Mouse (Mus musculus): ENCODE results near the gene Nek2.

Gene Nek2

DNA sequence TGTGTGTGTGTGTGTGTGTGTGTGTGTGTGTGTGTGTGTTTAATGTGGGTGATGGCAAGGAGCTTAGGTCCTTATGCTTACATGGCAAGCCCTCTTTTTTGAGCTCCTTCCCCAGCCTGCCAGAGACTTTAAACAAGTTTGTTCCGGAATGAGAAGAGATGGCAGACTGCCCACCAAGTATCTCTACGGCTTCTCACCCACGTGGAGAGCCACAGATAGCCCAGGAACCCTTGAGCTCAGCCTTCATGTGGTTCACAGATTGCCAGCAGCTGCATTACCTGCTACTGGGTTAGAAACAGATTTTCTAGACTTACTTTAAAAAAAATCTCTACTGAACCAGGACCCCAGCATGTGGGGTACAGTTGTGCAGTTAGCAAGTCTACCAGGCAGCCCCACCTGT is 38.6 kb downstream of the Nek2 start:
- DNase-seq (ENCODE audit: low spot score): no peak

DNA sequence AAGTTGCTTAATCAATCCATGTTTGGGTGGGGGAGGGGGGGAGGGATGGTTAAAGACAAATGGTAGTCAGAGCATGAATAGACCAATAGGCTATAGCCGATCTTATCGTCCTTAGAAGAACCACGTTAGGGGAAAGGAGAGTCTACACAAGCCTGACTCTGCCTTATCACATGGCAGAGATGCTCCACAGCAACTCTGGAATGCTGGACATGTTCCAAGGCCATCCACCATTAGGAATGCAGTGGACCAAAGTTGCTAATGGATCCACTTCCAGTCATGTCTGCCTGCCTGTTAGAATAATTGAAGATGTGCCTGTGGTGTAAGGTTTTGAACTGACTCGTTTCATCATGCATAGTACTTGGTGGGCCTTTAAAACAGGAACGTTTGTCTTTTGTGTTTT is 40.0 kb downstream of the Nek2 start:
- DNase-seq (ENCODE audit: low spot score): no peak

GRCm38 (mm10) chr1:191863833-191864550 is 42.7 kb downstream of the Nek2 start:
- DNase-seq (ENCODE audit: low spot score): no peak

DNA sequence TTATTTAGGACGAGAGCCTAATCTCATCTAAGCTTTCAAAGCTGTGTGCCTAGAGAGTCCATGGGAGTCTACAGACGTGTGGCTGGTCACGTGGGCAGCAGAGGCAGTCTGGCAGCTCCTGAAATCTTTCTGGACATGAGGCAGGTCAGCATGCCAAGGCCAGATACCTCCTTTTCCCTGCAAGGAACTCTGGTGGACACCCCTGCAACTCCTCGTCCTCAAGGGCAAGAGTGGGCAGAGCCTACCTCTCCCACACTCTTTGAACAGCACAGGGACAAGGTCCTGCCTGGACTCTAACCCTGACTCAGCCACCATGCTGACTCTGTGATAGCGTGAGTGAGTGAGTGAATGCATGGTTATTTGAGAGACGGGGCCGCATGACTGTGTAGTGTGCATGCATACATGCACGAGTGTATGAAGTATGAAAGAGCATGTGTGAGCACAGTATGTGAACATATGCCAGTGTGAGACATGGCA is 43.3 kb downstream of the Nek2 start:
- DNase-seq (ENCODE audit: low spot score): no peak

DNA sequence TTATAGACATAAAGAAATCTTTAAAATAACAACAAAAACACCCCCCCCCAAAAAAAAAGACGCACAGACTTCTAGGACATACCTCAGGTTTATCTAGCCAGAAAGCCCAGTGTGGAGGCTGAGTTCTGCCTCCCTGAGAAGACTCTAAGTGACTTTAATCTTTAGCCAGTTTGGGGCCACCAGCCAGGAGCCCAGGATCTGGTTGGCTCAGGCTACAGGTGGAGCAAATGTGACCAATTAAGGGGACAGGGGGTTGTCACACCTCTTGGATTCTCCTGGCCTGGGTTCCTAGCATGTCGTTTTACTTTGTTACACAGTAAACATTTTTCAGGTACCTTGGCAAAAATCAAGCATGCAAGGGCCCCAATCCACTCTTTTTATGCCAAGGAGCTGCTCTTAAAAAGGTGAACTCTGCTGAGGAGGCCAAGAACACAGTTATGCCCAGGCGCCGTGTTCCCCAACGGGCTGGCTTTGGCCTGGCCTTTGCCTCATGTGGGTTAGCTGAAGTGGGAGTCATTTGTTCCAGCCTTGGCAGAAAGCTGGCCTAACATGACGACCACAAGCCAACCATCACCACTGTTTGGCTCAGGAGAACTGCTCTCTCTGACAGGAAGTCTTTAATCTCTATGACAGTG is 50.9 kb downstream of the Nek2 start:
- no peak for DNase-seq (ENCODE audit: low spot score)

DNA sequence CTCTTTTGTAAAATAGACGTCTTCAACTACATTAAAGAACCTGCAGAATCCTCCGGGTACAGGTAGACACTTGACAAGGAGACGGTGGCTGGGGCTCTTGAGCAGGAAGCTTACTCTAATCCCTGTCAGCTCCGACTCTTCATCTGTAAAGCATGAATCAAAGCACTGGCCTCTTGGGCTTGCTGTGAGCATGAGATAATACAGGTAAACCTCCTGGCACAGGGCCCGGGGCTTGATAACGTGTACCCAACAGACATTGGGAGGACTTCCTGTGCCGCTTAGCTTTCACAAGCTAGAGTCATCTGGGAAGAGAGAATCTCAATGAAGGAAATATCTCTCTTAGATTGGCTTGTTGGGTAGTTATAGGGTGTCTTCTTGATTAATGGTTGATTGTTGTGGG is 53.8 kb downstream of the Nek2 start:
- DNase-seq (ENCODE audit: low spot score): no peak

DNA sequence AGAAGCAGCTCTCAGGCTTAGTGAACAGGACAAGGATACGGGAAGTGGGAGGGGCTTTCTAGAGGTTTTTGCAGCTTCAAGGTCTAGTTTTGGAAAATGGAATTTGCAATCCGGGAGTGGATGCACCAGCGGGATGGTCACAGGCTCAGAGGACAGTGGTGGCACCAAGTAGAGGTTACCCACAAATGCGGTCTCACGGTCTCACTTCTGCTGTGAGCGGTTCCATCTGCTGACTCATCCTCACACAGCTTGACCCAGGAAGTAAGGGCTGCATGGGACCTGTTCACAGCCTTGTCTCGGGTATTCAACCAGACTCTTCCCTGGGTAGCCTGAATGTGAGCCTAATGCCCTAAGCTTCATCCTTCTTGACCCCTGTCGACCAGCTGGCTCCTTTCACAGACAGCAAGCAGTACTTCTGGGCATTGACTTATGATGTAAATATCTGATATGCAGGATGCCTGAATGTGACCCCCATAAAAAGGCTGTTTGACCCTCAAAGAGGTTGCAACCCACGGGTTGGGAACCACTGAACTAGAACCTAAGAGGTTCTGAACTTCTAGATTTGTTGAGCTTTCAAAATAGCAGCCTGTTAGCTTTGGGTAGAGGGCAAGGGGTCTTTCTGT is 54.5 kb downstream of the Nek2 start:
- no peak for DNase-seq (ENCODE audit: low spot score)

- DNase-seq (ENCODE audit: low spot score): no peak
Observed at GRCm38 (mm10) chr1:191877681-191878080, 56.4 kb downstream of the Nek2 start.

- no peak for DNase-seq (ENCODE audit: low spot score)
Observed at GRCm38 (mm10) chr1:191878518-191878921, 57.3 kb downstream of the Nek2 start.

DNA sequence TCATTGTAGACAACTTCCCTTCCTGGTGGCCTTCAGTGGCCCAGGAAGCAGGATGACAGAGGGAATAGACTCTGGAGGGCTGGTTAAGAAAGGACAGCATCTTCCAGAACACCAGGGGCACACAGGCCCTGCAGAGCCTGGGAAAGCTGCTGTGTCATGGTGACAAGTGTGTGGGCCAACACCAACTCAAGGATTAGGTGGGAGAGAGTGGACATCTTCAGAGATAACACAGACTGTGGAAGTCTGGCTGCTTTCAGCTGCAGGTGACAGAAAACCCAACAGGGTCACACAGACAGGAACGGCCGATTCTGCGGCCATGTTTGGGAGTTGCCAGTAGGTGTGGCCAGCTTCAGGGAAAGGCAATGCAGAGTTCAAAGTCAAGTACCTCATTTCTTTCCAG is 59.0 kb downstream of the Nek2 start:
- no peak for DNase-seq (ENCODE audit: low spot score)

- no peak for DNase-seq (ENCODE audit: low spot score)
Observed at GRCm38 (mm10) chr1:191880921-191881609, 59.8 kb downstream of the Nek2 start.

- no peak for DNase-seq (ENCODE audit: low spot score)
Observed at GRCm38 (mm10) chr1:191881663-191882062, 60.4 kb downstream of the Nek2 start.
